Mouse (Mus musculus): ENCODE results near the gene Aamdc.

Aamdc gene

DNA sequence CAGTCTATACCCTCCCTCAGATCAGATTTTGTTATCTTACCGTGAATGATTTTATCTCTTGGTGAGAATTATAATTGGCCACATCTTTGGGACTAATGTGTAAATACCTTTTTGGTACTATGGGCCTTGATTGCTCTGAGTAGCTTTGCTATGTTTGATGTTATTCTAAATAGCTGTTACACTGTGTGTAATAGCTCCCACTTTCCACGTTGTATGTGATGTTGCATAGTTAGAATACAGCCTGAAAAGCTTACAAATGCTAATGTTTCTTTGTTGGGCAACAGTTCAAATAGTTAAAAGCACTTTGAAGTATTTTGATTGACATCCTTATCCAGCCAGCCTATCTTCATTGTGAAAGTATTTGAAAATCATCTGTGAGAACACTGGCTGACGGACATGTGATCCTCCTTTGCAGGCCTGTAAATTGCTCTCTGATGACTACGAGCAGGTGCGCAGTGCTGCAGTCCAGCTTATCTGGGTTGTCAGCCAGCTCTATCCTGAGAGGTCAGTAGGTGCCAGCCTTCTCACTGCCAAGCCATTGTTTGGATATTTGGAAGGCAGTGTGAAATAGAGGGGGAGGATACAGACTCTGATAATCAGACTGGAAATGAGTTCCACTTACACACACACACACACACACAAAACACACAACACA is 78.6 kb downstream of the Aamdc start:
- DNase-seq = no peak
